In genomic region chr16:94148139-94148538, GRCm38 (mm10) we compare ENCODE assay signal across 8 mouse cellular contexts.
DNase-seq lines count a peak whose midpoint lies in the region; ATAC-seq lines count a peak whose summit lies in the region.

No protein-coding gene starts in this region.

- H3K27ac ChIP-seq in hindbrain, embryonic 16.5 days (ENCODE audit: low read depth, low read length) = no peak overlapping the region

- WGBS in hindbrain, embryonic 16.5 days = 31% methylated on average over 11 of the region's 11 CpGs

- no peaks in the 10 kb centered on the region for H3K9me3 ChIP-seq in hindbrain, embryonic 16.5 days (ENCODE audit: control insufficient read depth, low read length)

- H3K4me1 ChIP-seq in hindbrain, embryonic 16.5 days (ENCODE audit: control insufficient read depth, insufficient read depth, low read depth, low read length) = peaks cover 6% of the 10 kb centered on the region

- H3K27me3 ChIP-seq in hindbrain, embryonic 16.5 days (replicated peaks; ENCODE audit: control insufficient read depth, insufficient read depth, low read length) = peaks cover 4% of the 10 kb centered on the region

- no peak for ATAC-seq in hindbrain, embryonic 16.5 days
- peak; percentile 80 for ATAC-seq in megakaryocyte, adult 5-6 weeks (ENCODE audit: poor library complexity, severe bottlenecking)

- no peak overlapping the region for H3K4me3 ChIP-seq in hindbrain, embryonic 16.5 days (ENCODE audit: low read length)

- DNase-seq in adrenal gland, adult 2 months = peak; percentile 14
- DNase-seq in adrenal gland, adult 8-10 months = no peak
- peak; percentile 48 to 51 for DNase-seq in layer of hippocampus, postnatal 10 days (ENCODE audit: low spot score in 2 of 2)
- no peak for DNase-seq in layer of hippocampus, postnatal 25 days (ENCODE audit: extremely low spot score in 1 of 2, low spot score in 1 of 2)
- no peak for DNase-seq in T-cell, adult 2 months (ENCODE audit: low spot score)
- no peak for DNase-seq in adrenal gland, postnatal 10 days

- H3K36me3 ChIP-seq in hindbrain, embryonic 16.5 days (ENCODE audit: control insufficient read depth, insufficient read depth, low read length) = no peaks in the 10 kb centered on the region

- no peak overlapping the region for H3K9ac ChIP-seq in hindbrain, embryonic 16.5 days (ENCODE audit: low read depth, low read length)

- 0 out of 2 replicates have a peak overlapping the region, but pooled peaks have one; percentile 21 for H3K4me2 ChIP-seq in hindbrain, embryonic 16.5 days (ENCODE audit: low read length)

Comparison
In these comparisons a context has a peak if more than half of its experiments do, and no peak if none do; other contexts are left out.
1. DNase-seq: peak in adrenal gland, adult 2 months (single experiment) and layer of hippocampus, postnatal 10 days (2 of 2); none in adrenal gland, adult 8-10 months (single experiment), layer of hippocampus, postnatal 25 days (0 of 2), T-cell, adult 2 months (single experiment) and adrenal gland, postnatal 10 days (single experiment).